Mouse (Mus musculus) liver, embryonic 14.5 days (tissue): ENCODE data around the gene Hivep3.

ENCODE experiments used
- CTCF ChIP-seq: IDR thresholded peaks from 2 replicates; pipeline ENCODE4 v1.5.1; 2016; ENCODE audit warnings: antibody characterized with exemption, low read depth, control low read depth
- EP300 ChIP-seq: IDR thresholded peaks from 2 replicates; pipeline ENCODE4 v1.6.1; 2016; ENCODE audit warnings: antibody characterized with exemption, low read depth

DNA sequence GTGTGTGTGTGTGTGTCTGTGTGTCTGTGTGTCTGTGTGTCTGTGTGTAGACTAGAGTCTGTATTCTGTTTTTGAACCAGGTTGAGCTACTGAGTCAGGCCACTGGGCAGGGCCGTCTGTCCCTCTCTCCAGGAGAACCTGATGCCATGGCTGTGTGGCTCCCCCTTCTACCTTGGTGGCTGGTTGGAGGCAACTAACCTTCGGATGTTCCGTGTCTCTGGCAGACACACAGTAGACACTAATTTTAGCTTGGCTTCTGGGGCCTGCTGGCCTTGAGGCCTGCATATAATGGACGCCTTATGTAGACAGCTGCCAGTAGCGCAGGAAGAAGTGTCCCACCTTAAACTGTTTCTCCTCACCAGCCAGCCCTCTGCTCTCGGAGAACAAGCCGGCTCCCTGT is 267.3 kb downstream of the Hivep3 start:
- no peak for TF ChIP-seq CTCF
- no peak for TF ChIP-seq EP300
